Mouse (Mus musculus) liver, adult 2 months (tissue): ENCODE measurements around the gene Hoxc12.

Experiments used
- CTCF ChIP-seq: fragments of 200-500 bp; IDR thresholded peaks from 2 replicates; pipeline ENCODE4 v1.5.1; 2011; ENCODE audit warnings: low read depth, low read length, control low read depth
- POLR2A ChIP-seq: fragments of 200-500 bp; IDR thresholded peaks from 2 replicates; pipeline ENCODE4 v1.6.1; 2011; ENCODE audit warnings: low read length, control low read depth; ENCODE audit not compliant: insufficient read depth; ENCODE audit errors: extremely low read depth

GRCm38 (mm10) chr15:102945185-102946077 is 8.9 kb downstream of the Hoxc12 start:
- TF ChIP-seq POLR2A: no peak
- TF ChIP-seq CTCF: no peak
